Mouse (Mus musculus) heart, embryonic 14.5 days (tissue): ENCODE data around the gene Pard6a. TPM values are rescaled to one million over a fixed set of nuclear protein-coding genes. Genes with fewer than 3 reads are reported as not detected.

Experiments used
- ATAC-seq: fragments of 200-750 bp; cut with Nextera tagmentation; 2 replicates; pipeline ENCODE4 v1.8.0; 2017; ENCODE audit warnings: low read depth, moderate TSS enrichment; ENCODE audit not compliant: insufficient number of reproducible peaks, insufficient read depth, low FRiP score
- H3K27ac ChIP-seq, 2 experiments: fragments of 200-500 bp in 1 of 2; fragments of 300-500 bp in 1 of 2; sonication (generic) in 1 of 2; replicated peaks in 1 of 2; 2 replicates each; pipeline ENCODE4 v1.5.1; 2012 to 2014; ENCODE audit warnings: low read depth in 2 of 2, low read length in 2 of 2, control low read depth in 1 of 2, mild to moderate bottlenecking in 1 of 2, mixed read lengths in 1 of 2; ENCODE audit not compliant: control insufficient read depth in 1 of 2, insufficient read depth in 1 of 2
- H3K27me3 ChIP-seq: fragments of 300-500 bp; sonication (generic); 2 replicates; pipeline ENCODE4 v1.6.1; 2014; ENCODE audit warnings: mild to moderate bottlenecking, low read length, control low read depth; ENCODE audit not compliant: control insufficient read depth, insufficient read depth
- H3K36me3 ChIP-seq: fragments of 300-500 bp; sonication (generic); 2 replicates; pipeline ENCODE4 v1.6.1; 2014; ENCODE audit warnings: mild to moderate bottlenecking, control low read depth, low read length, mixed read lengths; ENCODE audit not compliant: control insufficient read depth, insufficient read depth
- H3K4me1 ChIP-seq, 2 experiments: fragments of 200-500 bp in 1 of 2; fragments of 300-500 bp in 1 of 2; sonication (generic) in 1 of 2; 2 replicates each; pipeline ENCODE4 v1.6.1; 2012 to 2014; ENCODE audit warnings: low read length in 2 of 2, control low read depth in 1 of 2, mixed read lengths in 1 of 2; ENCODE audit not compliant: control insufficient read depth in 2 of 2, insufficient read depth in 2 of 2
- H3K4me2 ChIP-seq: fragments of 300-500 bp; sonication (generic); 2 replicates; pipeline ENCODE4 v1.6.1; 2014; ENCODE audit warnings: mild to moderate bottlenecking, low read length
- H3K4me3 ChIP-seq, 2 experiments: fragments of 200-500 bp in 1 of 2; fragments of 300-500 bp in 1 of 2; sonication (generic) in 1 of 2; 2 replicates each; pipeline ENCODE4 v1.5.1; 2012 to 2014; ENCODE audit warnings: low read length in 2 of 2, mild to moderate bottlenecking in 2 of 2, control low read depth in 1 of 2, low read depth in 1 of 2, moderate library complexity in 1 of 2; ENCODE audit not compliant: control insufficient read depth in 1 of 2, insufficient read depth in 1 of 2
- H3K9ac ChIP-seq: fragments of 300-500 bp; sonication (generic); 2 replicates; pipeline ENCODE4 v1.6.1; 2014; ENCODE audit warnings: mild to moderate bottlenecking, low read length
- H3K9me3 ChIP-seq: fragments of 300-500 bp; sonication (generic); 2 replicates; pipeline ENCODE4 v1.6.1; 2016; ENCODE audit warnings: low read length, control low read depth; ENCODE audit not compliant: control insufficient read depth
- WGBS: fragments of 180-500 bp; shearing (Covaris S2); extraction: QIAGEN DNeasy Blood & Tissue Kit; methylation state at CpG from one replicate; pipeline ENCODE4 v1.1.7; 2014; 5-methylcytosine and 5-hydroxymethylcytosine counted together
- polyA plus RNA-seq: library from polyadenylated mRNA; unstranded; fragments of >200 nt; fragmentation: Nextera tagmentation; extraction: Ambion mirVana; gene quantifications from 2 replicates; pipeline ENCODE4 v1.2.1, GENCODE M21; 2014

The Pard6a gene
- polyA plus RNA-seq, 1 experiment from 2014 or later: 17.3 TPM

DNA sequence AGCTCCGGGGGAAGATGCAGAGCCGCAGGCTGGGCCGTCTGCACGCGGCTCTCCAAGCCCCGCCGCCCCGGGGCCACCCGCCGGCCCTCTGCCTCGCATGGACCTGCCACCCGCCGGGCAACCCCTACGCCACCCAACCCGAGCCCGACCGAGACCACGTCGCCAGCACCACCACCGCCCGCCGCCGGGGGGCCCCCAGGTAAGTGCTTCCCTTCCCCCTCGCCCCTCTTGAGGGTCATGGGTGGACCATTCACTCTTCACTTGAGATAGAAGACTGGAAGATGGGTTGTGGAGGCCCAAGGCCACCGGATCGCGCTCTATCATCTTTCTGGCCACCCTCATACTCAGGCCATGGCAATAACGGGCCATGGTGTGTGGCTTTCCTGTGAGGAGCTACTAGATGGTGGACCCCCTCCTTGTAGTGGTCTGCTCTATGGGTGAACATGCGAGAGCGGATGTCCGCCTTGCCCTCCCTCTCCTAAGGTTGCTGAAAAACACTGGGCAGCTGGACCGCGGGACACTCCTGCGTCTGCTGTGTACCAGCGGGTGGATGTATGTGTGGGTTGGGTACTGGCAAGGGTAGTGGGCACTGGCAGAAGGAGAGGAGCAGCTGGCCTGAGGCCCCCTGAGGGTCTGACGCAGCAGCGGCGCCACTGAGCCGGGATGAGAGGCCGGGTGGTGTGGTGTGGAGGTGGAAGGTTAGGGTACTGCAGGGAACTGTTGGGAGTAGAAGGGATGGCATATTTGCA is 6.7 kb upstream of the Pard6a start:
- peaks cover 5% of the 10 kb centered on the region in 2 experiments; a peak in 2 of 4 replicates for H3K4me1 ChIP-seq
- H3K9me3 ChIP-seq: peaks cover 4% of the 10 kb centered on the region; the same call in 1 of the 2 replicates
- peak overlapping the region; percentile 34 for H3K9ac ChIP-seq
- no peak overlapping the region for H3K27ac ChIP-seq
- peak overlapping the region; percentile 93 for H3K4me2 ChIP-seq
- peaks cover 16% of the 10 kb centered on the region for H3K27me3 ChIP-seq
- H3K36me3 ChIP-seq: peaks cover 25% of the 10 kb centered on the region
- 9% methylated on average over 40 of the region's 40 CpGs for WGBS
- peak overlapping the region; percentile 45 to 46 for H3K4me3 ChIP-seq
- no peak for ATAC-seq

DNA sequence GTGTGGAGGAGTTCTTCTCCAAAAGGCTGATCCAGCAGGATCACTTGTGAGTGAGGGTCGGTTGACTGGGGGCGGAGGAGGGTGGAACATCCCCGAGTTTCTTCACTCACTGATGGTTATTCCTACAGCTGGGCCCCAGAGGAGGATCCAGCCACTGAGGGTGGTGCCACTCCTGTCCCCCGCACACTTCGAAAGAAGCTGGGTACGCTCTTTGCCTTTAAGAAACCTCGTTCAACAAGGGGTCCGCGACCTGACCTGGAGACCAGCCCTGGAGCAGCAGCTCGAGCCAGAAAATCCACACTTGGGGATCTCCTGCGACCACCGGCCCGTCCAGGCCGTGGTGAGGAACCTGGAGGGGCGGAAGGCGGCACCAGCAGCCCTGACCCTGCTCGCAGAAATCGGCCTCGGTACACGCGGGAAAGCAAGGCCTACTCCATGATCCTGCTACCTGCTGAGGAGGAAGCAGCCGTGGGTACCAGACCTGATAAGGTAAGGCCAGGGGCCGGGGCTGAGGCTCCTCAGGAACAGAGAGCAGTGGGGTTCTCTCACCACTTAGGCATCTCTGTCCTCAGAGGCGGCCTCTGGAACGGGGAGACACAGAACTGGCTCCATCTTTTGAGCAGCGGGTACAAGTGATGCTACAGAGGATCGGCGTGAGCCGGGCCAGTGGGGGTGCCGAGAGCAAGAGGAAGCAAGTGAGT is 5.7 kb upstream of the Pard6a start:
- ATAC-seq: no peak
- Histone ChIP-seq H3K9me3 (peaks cover 4% of the 10 kb centered on the region; the same call in 1 of the 2 replicates), H3K27ac (no peak overlapping the region), H3K4me1 (peaks cover 8 to 9% of the 10 kb centered on the region in 2 experiments; a peak in 3 of 4 replicates), H3K36me3 (peaks cover 30% of the 10 kb centered on the region), H3K9ac (no peak overlapping the region), H3K4me3 (no peak overlapping the region), H3K27me3 (peaks cover 6% of the 10 kb centered on the region), H3K4me2 (no peak overlapping the region)
- WGBS: 72% methylated on average over 30 of the region's 30 CpGs

DNA sequence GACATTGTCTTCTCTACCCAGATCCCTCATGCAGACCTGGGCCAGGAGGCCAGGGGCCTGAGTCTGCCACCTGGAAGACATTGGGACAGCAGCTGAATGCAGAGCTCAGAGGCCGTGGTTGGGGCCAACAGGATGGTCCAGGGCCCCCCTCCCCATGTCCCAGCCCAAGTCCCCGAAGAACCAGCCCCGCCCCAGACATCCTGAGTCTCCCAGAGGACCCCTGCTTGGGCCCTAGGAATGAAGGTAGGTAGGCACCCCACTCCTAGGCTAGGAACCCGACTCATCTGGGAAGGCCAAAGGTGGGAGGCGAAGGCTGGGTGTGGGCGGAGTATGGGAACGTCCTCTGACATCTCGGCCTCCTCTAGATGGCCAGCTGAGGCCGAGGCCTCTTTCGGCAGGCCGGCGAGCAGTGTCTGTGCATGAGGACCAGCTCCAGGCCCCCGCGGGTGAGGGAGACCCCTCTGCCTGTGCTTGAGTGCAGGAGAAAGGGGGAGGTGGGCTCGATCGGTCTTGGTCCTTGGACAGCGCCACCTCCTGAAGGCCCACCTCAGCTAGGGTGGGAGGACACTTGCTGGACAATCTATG is 3.7 kb upstream of the Pard6a start:
- H3K9ac ChIP-seq: no peak overlapping the region
- no peak overlapping the region for H3K27ac ChIP-seq
- ATAC-seq: no peak
- H3K9me3 ChIP-seq: peaks cover 4% of the 10 kb centered on the region; the same call in 1 of the 2 replicates
- peaks cover 30% of the 10 kb centered on the region for H3K36me3 ChIP-seq
- H3K27me3 ChIP-seq: peaks cover 4% of the 10 kb centered on the region; the same call in 1 of the 2 replicates
- H3K4me1 ChIP-seq: peaks cover 15 to 19% of the 10 kb centered on the region in 2 experiments; a peak in 3 of 4 replicates
- WGBS: 89% methylated on average over 17 of the region's 17 CpGs
- no peak overlapping the region for H3K4me2 ChIP-seq
- no peak overlapping the region for H3K4me3 ChIP-seq

DNA sequence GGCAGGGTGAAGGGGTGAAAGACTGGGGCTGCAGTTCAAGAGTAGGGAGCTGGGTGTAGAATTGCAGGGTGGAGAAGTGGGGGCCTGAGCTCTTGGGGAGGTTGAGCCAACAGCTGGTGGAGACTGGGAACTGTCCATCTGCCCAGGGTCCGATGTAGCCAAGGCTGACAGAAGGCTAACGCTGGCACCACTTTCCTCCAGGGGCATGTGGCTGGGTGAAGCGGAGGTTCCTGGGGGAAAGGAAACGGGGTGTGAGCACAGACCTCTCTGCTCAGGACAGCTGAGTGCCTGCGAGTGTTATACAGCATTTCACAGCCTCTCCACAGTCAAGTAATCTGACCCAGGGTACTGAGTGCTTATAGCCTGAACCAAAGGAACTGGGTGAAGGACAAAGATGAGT is 2.2 kb upstream of the Pard6a start:
- Histone ChIP-seq H3K4me3 (no peak overlapping the region), H3K27me3 (peaks cover 4% of the 10 kb centered on the region; the same call in 1 of the 2 replicates), H3K4me2 (no peak overlapping the region), H3K36me3 (peaks cover 42% of the 10 kb centered on the region), H3K9me3 (no peaks in the 10 kb centered on the region), H3K9ac (no peak overlapping the region), H3K4me1 (peaks cover 15 to 19% of the 10 kb centered on the region in 2 experiments; a peak in 3 of 4 replicates), H3K27ac (no peak overlapping the region)
- no peak for ATAC-seq
- 93% methylated on average over 5 of the region's 5 CpGs for WGBS

DNA sequence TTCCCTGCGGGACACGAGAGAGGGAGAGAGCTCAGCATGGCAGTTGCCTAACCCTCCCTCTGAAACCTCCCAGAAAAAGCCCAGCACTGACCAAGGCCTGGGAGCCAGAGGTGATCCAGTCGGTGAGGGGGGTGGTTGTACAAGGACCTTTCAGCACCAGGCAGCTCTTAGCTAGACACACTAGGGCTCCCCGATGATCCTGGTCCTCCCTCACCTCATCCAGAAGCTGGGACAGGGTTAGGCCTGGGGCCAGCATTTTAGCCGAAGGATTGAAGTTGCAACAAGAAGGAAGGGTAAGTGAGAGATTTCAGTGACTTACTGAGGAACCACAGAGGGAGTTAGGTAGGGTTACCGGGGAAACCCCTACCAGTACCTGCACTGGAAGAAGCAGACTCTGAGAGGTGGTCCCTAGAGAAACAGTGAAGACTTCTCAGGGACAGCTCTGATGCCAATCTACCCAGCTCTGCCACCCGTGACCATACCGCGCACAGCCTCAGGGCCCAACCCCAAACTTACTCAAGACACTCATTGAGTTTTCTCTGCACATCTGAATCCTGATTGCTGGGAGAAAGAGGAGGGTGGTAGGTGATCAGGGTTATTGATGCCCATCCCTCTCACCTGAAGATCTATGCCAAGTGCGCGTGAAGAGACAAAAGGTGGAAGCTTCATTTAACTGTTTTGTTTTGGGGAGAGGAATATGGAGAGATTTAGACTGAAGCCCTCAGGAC is 1.3 kb upstream of the Pard6a start:
- H3K27ac ChIP-seq: no peak overlapping the region
- peak overlapping the region; percentile 73 for H3K9ac ChIP-seq
- peak overlapping the region in 1 of 2 experiments; percentile 51; a peak in 2 of 4 replicates for H3K4me3 ChIP-seq
- ATAC-seq: no peak
- WGBS: 86% methylated on average over 11 of the region's 11 CpGs
- H3K4me2 ChIP-seq: peak overlapping the region; percentile 89
- peaks cover 4% of the 10 kb centered on the region; the same call in 1 of the 2 replicates for H3K27me3 ChIP-seq
- peaks cover 46% of the 10 kb centered on the region for H3K36me3 ChIP-seq
- H3K9me3 ChIP-seq: no peaks in the 10 kb centered on the region
- H3K4me1 ChIP-seq: peaks cover 9 to 14% of the 10 kb centered on the region in 2 experiments; a peak in 3 of 4 replicates

DNA sequence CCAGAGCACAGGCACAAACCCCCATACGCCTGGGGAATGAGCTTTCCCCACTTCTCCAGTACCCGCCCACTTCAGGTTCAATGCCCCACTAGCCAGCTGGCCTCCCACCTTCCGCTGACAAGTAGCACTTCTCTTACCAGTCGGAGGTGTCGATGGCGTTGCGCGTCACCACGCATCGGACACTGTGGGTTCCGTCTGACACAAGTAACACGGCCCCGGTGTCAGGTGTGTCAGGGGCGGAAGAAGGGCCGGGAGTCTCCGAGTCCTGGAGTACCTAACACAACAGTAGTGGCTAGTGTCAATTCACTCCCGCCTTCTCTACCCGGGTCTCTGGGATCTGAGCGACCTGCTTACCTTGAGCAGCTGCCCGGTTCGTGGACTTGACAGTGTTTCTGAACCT is 382 bp upstream of the Pard6a start:
- WGBS: 0% methylated on average over 21 of the region's 21 CpGs
- peaks cover 46% of the 10 kb centered on the region for H3K36me3 ChIP-seq
- peak; percentile 24 for ATAC-seq
- H3K9me3 ChIP-seq: no peaks in the 10 kb centered on the region
- peak overlapping the region; percentile 73 for H3K9ac ChIP-seq
- peaks cover 9 to 14% of the 10 kb centered on the region in 2 experiments; a peak in 3 of 4 replicates for H3K4me1 ChIP-seq
- no peaks in the 10 kb centered on the region for H3K27me3 ChIP-seq
- H3K27ac ChIP-seq: peak overlapping the region; percentile 18 to 92; a peak in 3 of 4 replicates
- H3K4me3 ChIP-seq: peak overlapping the region; percentile 51 to 76
- peak overlapping the region; percentile 89 for H3K4me2 ChIP-seq

DNA sequence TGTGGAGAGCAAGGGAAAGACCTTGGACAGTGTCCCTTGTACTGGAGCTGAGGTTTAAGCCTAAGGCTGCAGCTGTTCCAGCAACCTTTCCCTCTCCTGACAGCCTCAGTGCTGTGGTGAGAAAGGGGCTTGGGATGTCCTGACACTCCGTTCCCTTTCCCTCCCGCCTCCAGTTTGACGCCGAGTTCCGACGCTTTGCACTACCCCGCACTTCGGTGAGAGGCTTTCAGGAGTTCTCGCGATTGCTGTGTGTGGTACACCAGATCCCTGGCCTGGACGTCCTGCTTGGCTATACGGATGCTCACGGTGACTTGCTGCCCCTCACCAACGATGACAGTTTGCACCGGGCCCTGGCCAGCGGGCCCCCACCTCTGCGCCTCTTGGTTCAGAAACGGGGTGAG is 1.1 kb downstream of the Pard6a start:
- H3K4me2 ChIP-seq: peak overlapping the region; percentile 89
- H3K9me3 ChIP-seq: no peaks in the 10 kb centered on the region
- H3K27ac ChIP-seq: peak overlapping the region in 1 of 2 experiments; percentile 92; a peak in 1 of 4 replicates
- peak overlapping the region; percentile 51 to 76 for H3K4me3 ChIP-seq
- no peaks in the 10 kb centered on the region for H3K27me3 ChIP-seq
- WGBS: 37% methylated on average over 18 of the region's 18 CpGs
- H3K36me3 ChIP-seq: peaks cover 42% of the 10 kb centered on the region
- peak overlapping the region; percentile 73 for H3K9ac ChIP-seq
- peaks cover 9 to 16% of the 10 kb centered on the region in 2 experiments; a peak in 3 of 4 replicates for H3K4me1 ChIP-seq
- ATAC-seq: no peak
